Mouse (Mus musculus): Measurements from ENCODE around the gene Cyp4a31.
"Not testable (repeated sequence)": the region's sequence is repeated elsewhere in the genome, so short reads cannot be mapped to it uniquely, and the experiment has no call there.

Cyp4a31 gene

GRCm38 (mm10) chr4:115563401-115563800 is at the start of gene Cyp4a31:
Gene Cyp4a31, plus strand, starts transcription at chr4:115563649.
- DNase-seq: no peak

- DNase-seq: not testable (repeated sequence)
Observed at GRCm38 (mm10) chr4:115513964-115514363, 49.5 kb upstream of the Cyp4a31 start.

DNA sequence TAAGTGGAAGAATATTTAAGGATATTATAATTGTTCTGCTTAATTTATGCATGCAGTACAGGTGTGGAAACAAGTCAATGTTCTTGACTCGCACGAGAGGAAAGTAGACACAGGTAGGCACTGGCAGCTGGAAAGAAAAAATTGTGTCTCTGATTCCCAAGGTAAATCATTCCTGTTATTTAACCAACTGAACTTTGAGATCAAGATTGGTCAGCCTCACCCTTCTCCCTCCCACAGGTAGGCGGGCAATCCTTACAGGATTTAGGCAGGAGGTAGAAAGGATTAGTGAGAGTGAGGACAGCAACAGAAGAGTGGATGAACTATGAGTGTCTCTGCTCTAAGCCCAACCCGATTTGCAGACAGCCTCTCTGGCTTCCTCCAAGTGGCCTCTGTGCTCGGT is 45.4 kb upstream of the Cyp4a31 start, which contains the start of gene Cyp4a10:
TSS of gene Cyp4a10 (plus strand) at position 265 of the 400 bp plus-strand sequence.
- not testable (repeated sequence) for DNase-seq

DNA sequence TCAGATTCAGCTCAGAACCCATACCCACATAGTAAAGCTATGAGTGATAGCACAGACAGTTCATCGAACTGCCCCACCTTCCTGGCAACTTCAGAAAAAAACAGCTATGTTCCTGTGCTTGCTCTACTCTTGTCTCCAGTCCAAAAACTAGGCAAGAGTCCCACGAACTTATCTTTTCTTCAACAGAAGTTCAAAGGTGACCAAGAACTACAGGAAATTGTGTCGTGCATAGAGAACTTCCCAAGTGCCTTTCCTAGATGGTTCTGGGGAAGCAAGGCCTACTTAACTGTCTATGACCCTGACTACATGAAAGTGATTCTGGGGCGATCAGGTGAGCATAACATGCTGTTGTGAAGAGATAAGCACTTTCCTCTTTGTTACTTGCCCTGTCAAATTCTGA is 44.0 kb upstream of the Cyp4a31 start:
- no peak for DNase-seq

DNA sequence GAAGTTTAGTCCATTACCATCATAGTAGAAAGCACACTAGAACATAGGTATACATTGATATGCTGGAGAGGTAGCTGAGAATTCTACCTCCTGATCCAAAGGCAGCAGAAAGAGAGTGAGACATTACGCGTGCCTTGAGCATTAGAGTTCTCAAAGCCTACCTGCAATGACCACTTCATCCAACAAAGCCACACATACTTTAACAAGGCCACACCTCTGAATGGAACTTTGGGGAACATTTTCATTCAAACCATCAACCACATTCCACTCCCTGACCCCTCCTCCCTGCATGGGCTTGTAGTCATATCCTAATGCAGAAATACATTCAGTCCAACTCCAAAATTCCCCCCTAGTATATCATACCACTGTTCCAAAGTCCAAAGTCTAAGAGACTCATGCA is 41.7 kb upstream of the Cyp4a31 start:
- DNase-seq: no peak

- no peak for DNase-seq
Observed at GRCm38 (mm10) chr4:115545101-115545500, 18.3 kb upstream of the Cyp4a31 start.

- DNase-seq: no peak
Observed at GRCm38 (mm10) chr4:115546141-115546828, 17.2 kb upstream of the Cyp4a31 start.

- DNase-seq: no peak
Observed at GRCm38 (mm10) chr4:115552726-115553125, 10.7 kb upstream of the Cyp4a31 start.

DNA sequence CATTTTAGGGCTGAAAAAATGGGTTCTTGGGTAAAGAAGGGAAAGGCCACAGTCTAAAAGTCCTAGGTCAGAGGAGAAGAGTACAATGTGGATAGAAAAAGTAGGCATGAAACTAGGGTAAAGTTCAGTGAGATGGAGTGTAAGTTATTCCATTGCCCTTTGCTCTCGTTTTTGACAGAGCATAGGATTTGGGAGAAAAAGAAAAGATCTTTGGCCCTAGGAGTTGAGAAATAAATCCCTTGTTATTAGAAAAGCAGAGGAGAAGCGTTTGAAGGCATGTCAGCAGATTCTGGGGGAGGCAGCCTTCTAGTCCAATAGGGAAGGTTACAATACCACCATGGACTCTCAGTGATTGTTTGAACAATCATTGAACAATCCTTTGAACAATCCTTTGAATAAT is 7.9 kb upstream of the Cyp4a31 start:
- no peak for DNase-seq

- DNase-seq: no peak
Observed at GRCm38 (mm10) chr4:115557861-115558561, 5.4 kb upstream of the Cyp4a31 start.

GRCm38 (mm10) chr4:115561236-115561635 is 2.2 kb upstream of the Cyp4a31 start:
- DNase-seq: not testable (repeated sequence)

DNA sequence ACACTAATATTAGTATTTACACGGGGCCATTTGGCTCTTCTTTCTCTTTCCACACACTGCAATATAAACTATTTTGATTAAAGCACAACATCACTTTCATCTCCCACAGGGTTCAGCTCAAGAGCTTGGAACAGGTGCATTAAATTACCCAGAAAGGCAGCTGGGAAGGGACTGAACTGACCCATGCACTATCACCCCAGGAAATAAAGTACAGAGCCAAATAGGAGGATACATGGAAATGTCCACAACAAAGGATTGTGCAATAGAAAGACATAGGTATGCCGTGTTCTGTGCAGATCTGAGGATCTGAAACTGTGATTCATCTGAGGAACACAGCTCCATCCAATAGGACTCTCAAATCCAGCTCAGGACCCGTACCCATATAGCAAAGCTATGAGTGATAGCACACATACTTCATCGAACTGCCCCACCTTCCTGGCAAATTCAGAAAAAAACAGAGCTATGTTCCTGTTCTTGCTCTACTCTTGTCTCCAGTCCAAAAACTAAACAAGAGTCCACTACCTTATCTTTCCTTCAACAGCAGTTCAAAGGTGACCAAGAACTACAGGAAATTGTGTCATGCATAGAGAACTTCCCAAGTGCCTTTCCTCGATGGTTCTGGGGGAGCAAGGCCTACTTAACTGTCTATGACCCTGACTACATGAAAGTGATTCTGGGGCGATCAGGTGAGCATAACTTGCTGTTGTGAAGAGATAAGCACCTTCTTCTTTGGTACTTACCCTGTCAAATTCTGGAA is 1.2 kb downstream of the Cyp4a31 start:
- DNase-seq: not testable (repeated sequence)

GRCm38 (mm10) chr4:115575255-115575654 is 11.8 kb downstream of the Cyp4a31 start:
- no peak for DNase-seq

DNA sequence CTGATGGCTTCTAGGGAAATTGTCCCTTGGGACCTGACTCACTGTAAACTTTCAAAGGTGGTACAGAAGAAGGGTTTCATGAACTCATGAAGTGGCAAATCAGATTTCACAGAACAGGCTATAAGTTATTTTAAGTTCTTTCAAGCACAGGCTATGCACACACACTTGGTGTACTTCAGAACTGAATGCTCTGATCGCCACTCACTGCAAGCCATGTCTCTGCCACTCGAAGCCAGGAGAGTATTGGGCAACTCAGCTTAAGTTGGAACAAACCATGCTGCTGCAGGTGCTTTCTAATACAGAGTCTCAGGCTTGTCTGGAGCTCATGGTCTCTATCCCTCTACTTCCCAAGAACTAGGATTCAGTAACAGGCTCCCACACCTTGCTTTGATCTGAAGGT is 12.3 kb downstream of the Cyp4a31 start:
- DNase-seq: no peak

- DNase-seq: no peak
Observed at GRCm38 (mm10) chr4:115583036-115583435, 19.6 kb downstream of the Cyp4a31 start.

GRCm38 (mm10) chr4:115596357-115596756 is 32.9 kb downstream of the Cyp4a31 start:
- no peak for DNase-seq

DNA sequence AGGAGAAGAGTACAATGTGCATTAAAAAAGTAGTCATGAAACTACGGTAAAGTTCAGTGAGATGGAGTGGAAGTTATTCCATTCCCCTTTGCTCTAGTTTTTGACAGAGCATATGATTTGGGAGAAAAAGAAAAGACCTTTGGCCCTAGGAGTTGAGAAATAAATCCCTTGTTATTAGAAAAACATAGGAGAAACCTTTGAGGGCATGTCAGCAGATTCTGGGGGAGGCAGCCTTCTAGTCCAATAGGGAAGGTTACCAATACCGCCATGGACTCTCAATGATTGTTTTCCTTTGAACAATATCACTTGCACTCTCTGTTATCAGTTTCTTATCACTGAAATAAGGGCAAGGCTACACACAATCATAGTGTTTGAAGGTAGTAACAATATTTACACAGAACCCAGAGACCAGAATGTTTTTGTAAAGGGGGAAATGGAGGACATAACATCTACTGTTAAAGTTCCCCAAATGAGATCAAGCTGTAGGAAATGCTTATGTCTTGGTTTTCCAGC is 33.4 kb downstream of the Cyp4a31 start:
- DNase-seq: no peak

DNA sequence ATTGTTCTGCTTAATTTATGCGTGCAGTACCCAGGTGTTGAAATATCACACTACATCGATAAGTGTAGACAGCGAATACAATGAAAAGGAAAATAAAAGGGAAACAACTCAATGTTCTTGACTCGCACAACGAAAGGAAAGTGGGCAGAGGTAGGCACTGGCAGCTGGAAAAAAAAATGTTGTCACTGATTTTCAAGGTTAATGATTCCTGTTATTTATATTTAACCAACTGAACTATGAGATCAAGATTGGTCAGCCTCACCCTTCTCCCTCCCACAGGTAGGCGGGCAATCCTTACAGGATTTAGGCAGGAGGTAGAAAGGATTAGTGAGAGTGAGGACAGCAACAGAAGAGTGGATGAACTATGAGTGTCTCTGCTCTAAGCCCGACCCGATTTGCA is 37.2 kb downstream of the Cyp4a31 start, which contains the start of gene Cyp4a32:
TSS of gene Cyp4a32 (plus strand) at position 359 of the 400 bp plus-strand sequence.
- not testable (repeated sequence) for DNase-seq

- DNase-seq: no peak
Observed at GRCm38 (mm10) chr4:115614005-115614404, 50.6 kb downstream of the Cyp4a31 start.

DNA sequence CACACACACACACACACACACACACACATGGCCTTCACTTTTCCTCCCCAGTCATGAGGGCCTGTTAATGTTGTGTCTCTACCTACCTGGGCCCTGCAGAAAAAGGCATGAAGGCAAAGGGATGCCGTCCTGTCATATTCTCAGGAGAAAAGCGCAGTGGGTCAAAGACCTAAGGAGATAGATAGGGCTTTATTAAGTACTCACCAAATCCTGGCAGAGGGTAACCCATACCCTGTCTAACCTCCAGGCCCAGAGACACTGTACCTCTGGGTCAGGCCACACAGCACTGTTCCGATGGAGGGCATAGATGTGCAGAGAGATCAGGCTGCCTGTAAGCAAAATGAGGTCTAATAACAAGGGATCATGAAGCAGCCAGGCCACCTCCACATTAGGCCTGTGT is 62.1 kb downstream of the Cyp4a31 start:
- DNase-seq: not testable (repeated sequence)

Measured in cerebellum, adult 11-12 months (tissue).